Mouse (Mus musculus) MEL (cell line): ENCODE data around the gene Cenpa. TPM values are rescaled to one million over a fixed set of nuclear protein-coding genes. Genes with fewer than 3 reads are reported as not detected.

ENCODE experiments used
- DNase-seq: peaks from one replicate; pipeline ENCODE4 v3.0.0; 2011; ENCODE audit warnings: low read depth, low spot score
- H3K27ac ChIP-seq: 2 replicates; pipeline ENCODE4 v1.5.1; 2012; ENCODE audit warnings: low read depth, mild to moderate bottlenecking, control low read depth, low read length, moderate library complexity; ENCODE audit not compliant: control insufficient read depth
- H3K27me3 ChIP-seq, 2 experiments: fragments of 150-350 bp in 1 of 2; sonication (generic) in 1 of 2; 2 replicates each; pipeline ENCODE4 v1.6.1; 2012; ENCODE audit warnings: low read length in 2 of 2, mild to moderate bottlenecking in 2 of 2, improper control_type of control experiment in 1 of 2, moderate library complexity in 1 of 2; ENCODE audit not compliant: insufficient read depth in 2 of 2, control insufficient read depth in 1 of 2
- H3K36me3 ChIP-seq, 2 experiments: 2 replicates each; pipeline ENCODE4 v1.6.1; 2012 to 2014; ENCODE audit warnings: low read length in 2 of 2, improper control_type of control experiment in 1 of 2, inconsistent platforms in 1 of 2, mild to moderate bottlenecking in 1 of 2; ENCODE audit not compliant: insufficient read depth in 2 of 2, control insufficient read depth in 1 of 2
- H3K4me1 ChIP-seq, 2 experiments: fragments of 150-350 bp in 1 of 2; sonication (generic) in 1 of 2; 2 replicates each; pipeline ENCODE4 v1.6.1; 2012; ENCODE audit warnings: low read length in 2 of 2, improper control_type of control experiment in 1 of 2, mild to moderate bottlenecking in 1 of 2; ENCODE audit not compliant: insufficient read depth in 2 of 2, control insufficient read depth in 1 of 2
- H3K4me3 ChIP-seq, 2 experiments: fragments of 150-350 bp in 1 of 2; sonication (generic) in 1 of 2; 2 replicates each; pipeline ENCODE4 v1.5.1; 2012; ENCODE audit warnings: low read depth in 2 of 2, low read length in 2 of 2, mild to moderate bottlenecking in 2 of 2, moderate library complexity in 2 of 2, control low read depth in 1 of 2, improper control_type of control experiment in 1 of 2; ENCODE audit not compliant: control insufficient read depth in 1 of 2, insufficient read depth in 1 of 2
- H3K79me2 ChIP-seq: 2 replicates; pipeline ENCODE4 v1.6.1; 2012; ENCODE audit warnings: mild to moderate bottlenecking, low read length, moderate library complexity; ENCODE audit not compliant: control insufficient read depth, poor library complexity, insufficient read depth
- H3K9ac ChIP-seq: 2 replicates; pipeline ENCODE4 v1.6.1; 2012; ENCODE audit warnings: low read depth, mild to moderate bottlenecking, control low read depth, low read length, moderate library complexity; ENCODE audit not compliant: control insufficient read depth, poor library complexity, severe bottlenecking
- H3K9me3 ChIP-seq: fragments of 150-350 bp; sonication (generic); replicated peaks from 2 replicates; pipeline ENCODE4 v1.6.1; 2012; ENCODE audit warnings: mild to moderate bottlenecking, low read length, improper control_type of control experiment, moderate library complexity; ENCODE audit not compliant: insufficient read depth
- BHLHE40 ChIP-seq: IDR thresholded peaks from 2 replicates; pipeline ENCODE4 v1.6.1; 2012; ENCODE audit warnings: low read depth, mild to moderate bottlenecking, inconsistent platforms, low read length, improper control_type of control experiment, borderline replicate concordance
- CHD2 ChIP-seq: IDR thresholded peaks from 2 replicates; pipeline ENCODE4 v1.6.1; 2011; ENCODE audit warnings: low read length, improper control_type of control experiment
- CTCF ChIP-seq, 3 experiments: IDR thresholded peaks in 2 of 3; conservative IDR thresholded peaks in 1 of 3; 2 replicates each; pipeline ENCODE4 v1.5.1; 2011 to 2012; ENCODE audit warnings: low read length in 3 of 3, low read depth in 2 of 3, mild to moderate bottlenecking in 2 of 3, improper control_type of control experiment in 1 of 3, inconsistent platforms in 1 of 3, mixed read lengths in 1 of 3, moderate library complexity in 1 of 3; ENCODE audit not compliant: control insufficient read depth in 1 of 3, insufficient read depth in 1 of 3, poor library complexity in 1 of 3, severe bottlenecking in 1 of 3
- ELF1 ChIP-seq: IDR thresholded peaks from 2 replicates; pipeline ENCODE4 v1.6.1; 2014; ENCODE audit warnings: low read depth, mild to moderate bottlenecking, inconsistent platforms, low read length, improper control_type of control experiment, moderate library complexity
- EP300 ChIP-seq, 2 experiments: IDR thresholded peaks; 2 replicates each; pipeline ENCODE4 v1.6.1; 2011; ENCODE audit warnings: improper control_type of control experiment in 2 of 2, low read length in 2 of 2, low read depth in 1 of 2, mild to moderate bottlenecking in 1 of 2
- ETS1 ChIP-seq: IDR thresholded peaks from 2 replicates; pipeline ENCODE4 v1.6.1; 2012; ENCODE audit warnings: low read depth, mild to moderate bottlenecking, inconsistent platforms, low read length, improper control_type of control experiment, moderate library complexity
- HCFC1 ChIP-seq: IDR thresholded peaks from 2 replicates; pipeline ENCODE4 v1.6.1; 2012; ENCODE audit warnings: low read depth, mild to moderate bottlenecking, inconsistent platforms, low read length, improper control_type of control experiment, moderate library complexity
- MAZ ChIP-seq: IDR thresholded peaks from 2 replicates; pipeline ENCODE4 v1.6.1; 2012; ENCODE audit warnings: low read depth, mild to moderate bottlenecking, inconsistent platforms, low read length, improper control_type of control experiment
- MEF2A ChIP-seq: IDR thresholded peaks from 2 replicates; pipeline ENCODE4 v1.6.1; 2014; ENCODE audit warnings: low read depth, mild to moderate bottlenecking, inconsistent platforms, low read length, improper control_type of control experiment; ENCODE audit not compliant: poor library complexity, insufficient replicate concordance, severe bottlenecking; ENCODE audit errors: extremely low read depth
- MXI1 ChIP-seq: IDR thresholded peaks from 2 replicates; pipeline ENCODE4 v1.6.1; 2011; ENCODE audit warnings: mild to moderate bottlenecking, low read depth, low read length, improper control_type of control experiment
- NELFE ChIP-seq: IDR thresholded peaks from 2 replicates; pipeline ENCODE4 v1.6.1; 2011; ENCODE audit warnings: low read depth, low read length, improper control_type of control experiment
- NRF1 ChIP-seq: IDR thresholded peaks from 2 replicates; pipeline ENCODE4 v1.6.1; 2014; ENCODE audit warnings: low read depth, mild to moderate bottlenecking, inconsistent platforms, low read length, improper control_type of control experiment, moderate library complexity; ENCODE audit not compliant: poor library complexity, insufficient read depth, severe bottlenecking
- POLR2AphosphoS5 ChIP-seq: IDR thresholded peaks from 2 replicates; pipeline ENCODE4 v1.6.1; 2012; ENCODE audit warnings: low read depth, borderline replicate concordance, mild to moderate bottlenecking, inconsistent platforms, low read length, moderate library complexity, mixed read lengths
- SMC3 ChIP-seq: IDR thresholded peaks from 2 replicates; pipeline ENCODE4 v1.6.1; 2011; ENCODE audit warnings: low read depth, low read length, improper control_type of control experiment
- TAL1 ChIP-seq: IDR thresholded peaks from 2 replicates; pipeline ENCODE4 v1.6.1; 2012; ENCODE audit warnings: mild to moderate bottlenecking, inconsistent platforms, low read length, moderate library complexity, mixed read lengths
- polyA plus RNA-seq, 2 experiments: library from polyadenylated mRNA; stranded (reverse) in 1 of 2; unstranded in 1 of 2; fragments of >175 nt in 1 of 2; fragments of >200 nt in 1 of 2; gene quantifications; 2 replicates each; pipeline versions ENCODE4 v1.2.1 to v1.2.4; 2012; ENCODE audit warnings: low replicate concordance in 2 of 2, low read depth in 1 of 2; ENCODE audit not compliant: insufficient read length in 2 of 2, insufficient read depth in 1 of 2, missing spikeins in 1 of 2
- total RNA-seq: library from RNA; depleted of rRNA; stranded (reverse); fragments of 300-350 nt; gene quantifications from 2 replicates; pipeline ENCODE4 v1.2.3, GENCODE M21; 2012

The Cenpa gene
- total and polyA plus RNA-seq, 3 experiments, result 100 to 566 (median 341) TPM

GRCm38 (mm10) chr5:30624908-30625307, 41.7 kb upstream of the Cenpa start:
- DNase-seq, result no peak
- Histone ChIP-seq H3K79me2 (no peaks in the 10 kb centered on the region), H3K27me3 (peaks cover 5 to 6% of the 10 kb centered on the region in 2 experiments), H3K4me1 (peaks cover 0 to 4% of the 10 kb centered on the region in 2 experiments; a peak in 1 of 4 replicates), H3K36me3 (no peaks in the 10 kb centered on the region), H3K9ac (no peak overlapping the region), H3K27ac (no peak overlapping the region), H3K4me3 (no peak overlapping the region), H3K9me3 (no peaks in the 10 kb centered on the region)
- TF ChIP-seq CTCF (IDR thresholded peaks at IDR 0.05 in 2 of 3, conservative IDR thresholded peaks at IDR 0.05 in 1 of 3; ENCODE audit: control insufficient read depth in 1 of 3, insufficient read depth in 1 of 3, low read depth in 2 of 3, low read length in 3 of 3, poor library complexity in 1 of 3, severe bottlenecking in 1 of 3), result no peak
- no peak for TF ChIP-seq TAL1
- TF ChIP-seq MXI1, result no peak
- TF ChIP-seq SMC3, result no peak
- no peak for TF ChIP-seq MEF2A

GRCm38 (mm10) chr5:30625379-30625778, 41.2 kb upstream of the Cenpa start:
- no peak for DNase-seq
- H3K9ac ChIP-seq, result no peak overlapping the region
- H3K36me3 ChIP-seq, result no peaks in the 10 kb centered on the region
- H3K79me2 ChIP-seq, result no peaks in the 10 kb centered on the region
- H3K4me1 ChIP-seq, result peaks cover 0 to 4% of the 10 kb centered on the region in 2 experiments; a peak in 1 of 4 replicates
- no peak overlapping the region for H3K27ac ChIP-seq
- no peak for TF ChIP-seq EP300 (IDR thresholded peaks at IDR 0.05; ENCODE audit: low read depth in 1 of 2, low read length in 2 of 2)
- TF ChIP-seq POLR2AphosphoS5, result no peak
- TF ChIP-seq MAZ, result no peak
- TF ChIP-seq ELF1, result no peak
- TF ChIP-seq CHD2, result no peak
- no peak overlapping the region for H3K4me3 ChIP-seq
- peaks cover 9 to 10% of the 10 kb centered on the region in 2 experiments for H3K27me3 ChIP-seq
- no peaks in the 10 kb centered on the region for H3K9me3 ChIP-seq

- DNase-seq, result no peak
- Histone ChIP-seq H3K27me3 (peaks cover 16 to 21% of the 10 kb centered on the region in 2 experiments), H3K27ac (no peak overlapping the region)
Observed at GRCm38 (mm10) chr5:30626331-30627105, 40.1 kb upstream of the Cenpa start.

More at GRCm38 (mm10) chr5:30626331-30627105, 40.1 kb upstream of the Cenpa start:
- Histone ChIP-seq H3K4me3 (no peak overlapping the region), H3K79me2 (no peaks in the 10 kb centered on the region), H3K4me1 (peaks cover 0 to 4% of the 10 kb centered on the region in 2 experiments; a peak in 1 of 4 replicates), H3K9ac (no peak overlapping the region), H3K9me3 (no peaks in the 10 kb centered on the region), H3K36me3 (no peaks in the 10 kb centered on the region)
- TF ChIP-seq HCFC1 (no peak), MEF2A (no peak), BHLHE40 (no peak), POLR2AphosphoS5 (no peak), NRF1 (no peak), ETS1 (no peak), NELFE (no peak)
- TF ChIP-seq, all 39 proteins: peak for 0
